Mouse (Mus musculus) T-helper 1 cell (primary cell): Measurements from ENCODE around the gene Cblb.

ENCODE experiments used
- in situ Hi-C: fragments of 300-600 bp; cut with MboI, MseI; formaldehyde crosslinking; loops from one replicate; pipeline ENCODE4 v1.15.1; 2025; ENCODE audit warnings: high pct_unique_total_duplicates

The Cblb gene

DNA sequence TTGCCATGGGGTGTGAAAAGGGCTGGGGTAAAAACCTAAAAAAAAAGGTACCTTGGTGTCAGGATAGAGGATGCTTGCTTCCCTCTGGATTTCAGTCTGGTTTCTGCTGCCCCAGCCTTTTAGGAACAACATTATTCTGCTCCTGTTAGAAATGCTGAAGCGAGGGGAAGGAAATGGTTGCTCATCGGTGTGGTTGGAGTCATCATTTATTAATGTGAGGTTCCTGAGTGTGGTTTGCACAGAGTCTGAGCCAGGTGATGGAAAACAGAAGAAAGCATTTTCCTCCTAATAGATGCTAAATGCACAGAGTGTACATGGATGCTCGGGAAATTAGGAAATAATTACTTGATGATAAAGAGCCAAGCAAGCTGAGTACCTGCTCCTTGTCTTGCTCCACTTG lies 5.3 kb downstream of the Cblb start:
- in situ Hi-C loops, result loop anchor here (10.0 kb wide), 1 partner anchor 331 kb away; no protein-coding TSS in a partner anchor

DNA sequence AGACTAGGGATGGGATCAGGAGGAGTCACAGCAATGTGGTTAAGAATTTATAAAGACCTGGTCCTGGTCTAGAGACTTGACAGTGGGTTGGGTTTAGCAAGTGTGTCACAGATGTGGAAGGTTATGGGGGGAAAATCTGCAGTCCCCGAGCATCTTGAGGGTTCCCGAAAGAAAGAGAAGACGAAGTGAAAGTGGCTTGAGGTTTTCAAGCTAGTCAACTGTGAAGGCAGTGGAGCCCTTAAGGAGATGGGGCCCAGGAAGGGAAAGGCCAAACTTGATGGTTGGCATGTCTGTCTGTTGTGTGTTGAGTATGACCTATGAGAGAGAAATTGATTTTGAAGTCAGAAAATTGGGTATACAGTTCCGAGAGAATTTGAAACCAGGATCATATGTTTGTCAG lies 7.3 kb downstream of the Cblb start:
- in situ Hi-C loops, result loop anchor here (10.0 kb wide), 1 partner anchor 333 kb away; no protein-coding TSS in a partner anchor

DNA sequence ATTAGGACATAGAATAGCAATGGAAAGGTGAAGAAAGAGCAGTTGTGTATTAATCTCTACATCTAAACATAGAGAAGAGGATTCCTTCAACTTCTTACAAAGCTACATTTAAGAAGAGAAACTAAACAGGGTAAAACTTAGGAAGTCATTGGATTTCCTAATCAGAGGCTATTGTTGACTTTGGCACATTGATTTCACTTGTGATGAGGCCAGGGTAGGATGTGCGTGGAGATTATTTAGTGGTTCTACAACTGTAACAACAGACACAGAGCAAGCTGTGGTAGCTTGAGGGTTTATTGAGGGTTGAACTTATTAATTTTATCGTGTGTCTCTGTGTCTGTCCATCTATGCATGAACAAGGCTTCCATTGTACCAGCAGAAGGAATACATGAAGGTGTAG lies 7.8 kb downstream of the Cblb start:
- in situ Hi-C loops, result loop anchor here (10.0 kb wide), 1 partner anchor 334 kb away; no protein-coding TSS in a partner anchor

DNA sequence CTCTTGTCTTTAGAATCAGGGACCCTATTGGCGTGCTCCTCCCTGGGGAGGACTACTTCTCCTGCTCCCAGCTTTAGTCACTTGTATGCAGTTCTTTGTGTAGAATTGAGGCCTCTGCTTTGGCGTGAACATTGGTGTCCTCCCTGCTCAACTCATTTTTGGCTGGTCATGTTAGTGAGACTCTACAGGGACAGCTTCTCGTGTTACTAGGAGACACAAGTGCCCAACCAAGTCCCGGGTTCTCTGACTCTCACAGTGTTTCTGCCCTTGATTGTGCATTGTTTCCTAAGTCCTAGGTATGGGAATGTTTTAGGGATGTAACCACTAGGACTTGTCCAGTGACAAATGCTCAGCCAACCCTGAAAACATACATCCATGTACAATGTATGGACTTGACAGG lies 9.9 kb downstream of the Cblb start:
- in situ Hi-C loops, result loop anchor here (10.0 kb wide), 1 partner anchor 114 kb away; no protein-coding TSS in a partner anchor

DNA sequence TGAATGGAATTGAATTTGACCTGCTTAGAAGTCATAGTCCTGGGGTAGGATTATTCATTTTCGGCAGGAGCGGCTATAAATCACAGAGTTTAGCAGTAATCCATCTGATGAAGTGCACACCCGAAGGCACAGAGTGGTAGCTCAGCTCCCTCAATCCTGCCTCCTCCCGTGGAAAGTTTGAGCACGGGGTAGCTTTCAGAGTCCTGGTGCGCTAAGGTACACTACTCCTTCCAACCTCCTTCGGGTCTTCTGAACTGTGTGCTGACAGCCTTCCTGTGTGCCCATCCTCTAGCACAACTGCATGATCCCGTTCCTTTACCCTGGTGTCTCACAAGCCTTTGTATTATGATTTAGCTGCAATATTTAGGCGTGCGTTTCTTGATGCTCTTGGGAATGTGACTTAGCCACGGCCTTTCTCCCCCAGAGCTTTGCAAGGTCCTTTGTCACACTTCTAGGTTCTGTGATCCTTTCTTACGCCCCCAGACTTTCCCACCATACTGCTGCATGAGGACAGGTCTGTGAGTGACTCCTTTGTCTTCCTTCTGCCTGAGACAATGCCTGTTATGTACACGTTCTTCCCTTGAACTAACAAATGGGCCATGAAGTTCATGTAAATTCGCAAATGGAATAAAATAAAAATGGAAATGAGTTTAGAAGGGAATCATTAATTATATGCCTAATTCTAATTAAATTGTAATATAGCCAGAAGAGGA lies 11.8 kb downstream of the Cblb start:
- in situ Hi-C loops, result loop anchor here (10.0 kb wide), 1 partner anchor 112 kb away; no protein-coding TSS in a partner anchor

DNA sequence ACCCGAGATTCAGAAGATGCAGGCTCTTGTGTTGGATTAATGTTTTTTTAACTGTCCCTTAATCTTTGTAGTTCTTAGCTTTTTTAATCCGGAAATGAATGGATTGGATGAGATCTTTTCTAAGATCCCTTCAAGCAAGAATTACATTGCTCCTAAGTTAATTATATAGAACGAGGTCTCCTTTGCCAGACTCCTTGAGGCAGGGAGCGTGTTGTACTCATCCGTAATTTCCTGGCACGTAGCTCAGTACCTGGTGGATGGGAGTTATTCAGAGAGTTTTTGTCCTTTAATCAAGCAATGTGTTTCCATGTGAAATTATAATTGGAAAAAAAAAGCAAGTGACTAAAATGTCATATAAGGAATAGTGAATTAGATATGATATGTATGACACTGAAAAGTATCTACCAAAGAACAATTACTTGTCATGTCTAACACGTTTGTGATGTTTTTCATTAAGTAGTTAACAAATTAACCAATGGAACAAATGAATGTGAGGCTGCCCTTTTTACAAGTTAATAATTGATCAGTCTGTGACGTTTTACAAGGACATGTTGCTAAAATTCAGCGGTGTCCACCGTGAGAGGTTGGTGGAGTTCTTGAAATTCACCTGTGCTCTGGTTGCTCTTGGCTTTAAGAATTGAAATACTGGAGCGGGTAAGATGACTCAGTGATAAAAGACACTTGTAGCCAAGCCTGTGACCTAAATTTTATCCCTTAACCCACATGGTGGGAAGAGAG lies 12.5 kb downstream of the Cblb start:
- in situ Hi-C loops, result loop anchor here (10.0 kb wide), 1 partner anchor 111 kb away; no protein-coding TSS in a partner anchor

DNA sequence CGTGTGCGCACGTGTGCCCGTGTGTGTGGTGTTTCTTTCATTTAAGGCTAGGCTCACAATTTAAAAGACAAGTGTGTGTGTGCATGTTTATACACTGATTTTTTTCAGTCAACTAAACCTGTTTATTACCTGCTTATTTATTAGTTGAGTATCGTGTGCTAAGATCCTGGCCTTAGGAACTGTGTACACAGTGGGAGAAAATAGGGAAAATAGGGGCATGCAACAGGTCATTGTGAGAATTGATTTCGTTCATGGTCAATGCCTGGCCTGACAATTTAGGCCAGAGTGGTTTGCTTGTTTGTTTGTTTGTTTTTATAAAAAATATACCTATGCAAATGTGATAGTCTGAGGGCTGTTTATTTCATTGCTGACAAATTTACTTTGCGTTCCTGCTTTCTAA lies 13.5 kb downstream of the Cblb start:
- in situ Hi-C loops, result loop anchor here (10.0 kb wide), 1 partner anchor 110 kb away; no protein-coding TSS in a partner anchor

DNA sequence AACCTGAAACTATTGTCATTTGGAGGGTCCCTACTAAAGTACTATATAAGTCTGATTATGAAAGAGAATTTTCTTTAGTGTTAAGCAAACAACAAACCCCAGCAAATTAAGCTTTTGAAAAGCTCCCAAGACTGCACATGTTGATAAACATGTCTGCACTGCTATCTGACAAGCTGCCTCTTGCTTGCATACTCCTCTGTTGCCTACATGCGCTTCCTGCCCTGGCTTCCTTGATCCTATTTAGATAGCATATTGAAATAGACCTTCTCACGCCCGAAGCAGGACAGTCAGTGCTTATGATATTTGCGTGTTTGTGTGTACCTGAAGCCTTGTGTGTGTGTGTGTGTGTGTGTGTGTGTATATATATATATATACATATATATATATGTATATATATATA lies 14.0 kb downstream of the Cblb start:
- in situ Hi-C loops, result loop anchor here (5.0 to 10.0 kb wide), 2 partner anchors 110 to 118 kb away; no protein-coding TSS in a partner anchor

DNA sequence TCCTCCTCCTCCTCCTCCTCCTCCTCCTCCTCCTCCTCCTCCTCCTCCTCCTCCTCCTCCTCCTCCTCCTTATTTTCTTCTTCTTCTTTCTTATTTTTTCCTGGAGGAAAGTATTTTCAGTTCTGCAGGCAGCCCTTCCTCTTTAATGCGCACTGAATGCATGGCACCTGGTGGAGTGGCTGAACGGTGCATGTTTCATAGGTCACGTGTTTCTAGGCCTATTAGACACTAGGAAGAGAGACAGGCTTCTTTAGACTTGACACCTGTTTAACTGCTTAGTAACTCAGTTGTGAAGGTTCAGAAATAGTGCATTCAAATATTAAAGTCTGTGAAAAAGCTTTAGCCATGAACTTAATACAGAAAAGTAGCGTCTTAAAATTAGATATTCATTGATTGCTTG lies 15.4 kb downstream of the Cblb start:
- in situ Hi-C loops, result loop anchor here (5.0 to 10.0 kb wide), 2 partner anchors 108 to 119 kb away; no protein-coding TSS in a partner anchor

DNA sequence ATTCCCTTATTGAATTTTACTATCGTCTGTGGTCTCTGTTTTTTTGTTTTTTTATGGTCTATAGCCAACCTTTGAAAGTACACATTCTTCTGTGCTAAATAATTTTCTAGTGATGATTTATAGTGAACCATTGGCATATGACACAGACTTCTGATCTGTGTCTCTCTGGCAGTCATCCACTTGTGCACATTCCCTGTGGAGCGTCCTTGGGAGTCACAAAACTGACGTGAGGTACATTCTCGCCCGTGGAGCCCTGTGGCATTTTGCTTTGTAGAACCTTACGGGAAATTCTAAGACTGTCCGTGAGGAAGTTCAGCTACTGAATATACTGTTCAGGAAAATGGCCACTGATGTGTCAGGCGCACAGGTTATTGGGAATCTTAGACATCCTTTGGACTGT lies 20.1 kb downstream of the Cblb start:
- in situ Hi-C loops, result no loop called here

DNA sequence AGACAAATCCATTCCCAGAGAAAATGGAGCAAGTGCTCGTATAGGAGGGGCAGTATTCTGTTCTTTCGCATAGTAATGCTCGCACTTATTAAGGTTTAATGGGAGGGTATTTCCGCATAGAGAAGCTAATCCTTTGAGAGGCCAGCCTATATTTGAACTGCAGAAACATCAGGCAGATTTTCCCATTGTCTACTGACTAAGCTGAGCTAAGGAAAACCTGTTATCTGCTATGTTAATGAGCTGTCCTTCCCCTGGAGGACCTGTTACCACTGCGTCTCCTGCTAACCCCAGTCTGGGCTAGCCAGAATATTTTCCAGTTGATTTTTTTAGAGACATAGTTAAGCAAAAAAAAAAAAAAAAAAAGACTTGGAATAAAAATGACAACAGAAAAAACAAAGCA lies 21.7 kb downstream of the Cblb start:
- in situ Hi-C loops, result no loop called here

DNA sequence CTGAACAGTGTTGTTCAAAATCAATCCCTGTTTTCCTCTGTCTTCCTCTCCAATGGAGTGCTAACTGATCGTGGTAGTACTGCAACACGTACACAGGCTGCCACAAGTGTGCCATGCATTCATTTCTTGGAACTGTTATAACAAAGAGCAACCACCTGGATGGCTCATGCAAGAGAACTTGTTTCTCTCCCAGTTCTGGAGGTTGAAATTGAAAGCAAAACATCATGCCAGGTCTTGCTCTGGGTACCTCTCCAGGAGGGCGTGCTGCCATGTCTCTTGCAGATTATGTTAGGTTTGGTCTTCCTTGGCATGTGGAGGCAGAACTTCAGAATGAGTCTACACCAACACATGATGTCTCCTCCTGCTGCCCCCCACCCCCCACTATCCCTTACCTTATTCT lies 24.2 kb downstream of the Cblb start:
- in situ Hi-C loops, result no loop called here

DNA sequence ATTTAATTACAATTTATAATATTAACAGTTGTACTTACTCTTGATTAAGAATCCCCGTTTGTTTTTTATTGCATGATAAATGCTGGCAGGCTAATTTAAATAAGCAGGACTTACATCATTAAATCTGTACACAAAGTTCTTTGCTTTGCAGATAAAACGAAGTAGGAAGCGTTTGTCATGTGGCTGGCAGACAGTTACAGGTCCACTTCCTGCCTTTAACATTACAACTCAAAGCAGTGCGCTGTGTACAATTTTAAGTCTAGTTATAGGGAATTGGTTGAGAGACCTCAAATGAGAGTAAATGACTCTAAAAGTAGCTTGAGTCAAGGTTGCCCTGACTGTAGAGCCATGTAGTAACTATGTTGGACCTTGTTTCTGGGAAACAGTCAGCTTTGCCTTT lies 25.1 kb downstream of the Cblb start:
- in situ Hi-C loops, result no loop called here

DNA sequence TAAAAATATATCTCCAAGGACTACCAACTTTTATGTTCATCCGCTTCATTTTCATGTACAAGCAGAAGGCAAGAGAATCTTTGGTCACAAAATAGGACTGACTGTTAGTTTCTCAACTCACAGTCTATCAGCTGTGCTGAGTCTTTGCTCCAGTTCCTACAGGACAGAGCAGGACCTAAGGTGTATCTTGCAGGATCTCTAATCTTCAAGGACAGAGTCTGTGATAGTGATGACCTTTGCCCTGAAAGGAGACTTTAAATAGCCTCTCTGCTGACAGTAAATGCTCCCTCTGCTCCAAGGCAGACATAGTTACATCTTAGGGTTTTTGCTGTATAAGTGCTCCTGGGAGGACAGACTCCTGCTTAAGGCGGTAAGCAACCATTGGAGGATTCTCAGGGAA lies 26.3 kb downstream of the Cblb start:
- in situ Hi-C loops, result no loop called here

DNA sequence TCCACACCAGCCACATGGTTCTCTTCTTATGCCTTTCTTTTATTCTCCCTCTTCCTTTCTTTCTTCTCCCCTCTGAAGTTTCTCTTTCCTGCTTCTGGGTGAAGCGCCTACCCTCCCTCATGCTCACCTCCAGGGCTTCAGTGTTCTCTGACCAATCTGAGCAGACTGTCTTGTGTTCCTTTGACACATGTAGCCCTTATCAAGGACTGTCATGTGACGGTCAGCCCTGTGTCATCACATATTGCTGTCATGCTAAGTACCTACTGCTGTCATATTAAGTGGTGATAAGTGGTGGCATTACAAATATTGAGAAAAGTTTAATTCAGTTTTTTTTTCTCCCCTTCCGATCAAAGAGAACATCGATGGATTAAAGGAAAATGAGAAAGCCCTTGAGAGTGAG lies 28.5 kb downstream of the Cblb start:
- in situ Hi-C loops, result no loop called here

DNA sequence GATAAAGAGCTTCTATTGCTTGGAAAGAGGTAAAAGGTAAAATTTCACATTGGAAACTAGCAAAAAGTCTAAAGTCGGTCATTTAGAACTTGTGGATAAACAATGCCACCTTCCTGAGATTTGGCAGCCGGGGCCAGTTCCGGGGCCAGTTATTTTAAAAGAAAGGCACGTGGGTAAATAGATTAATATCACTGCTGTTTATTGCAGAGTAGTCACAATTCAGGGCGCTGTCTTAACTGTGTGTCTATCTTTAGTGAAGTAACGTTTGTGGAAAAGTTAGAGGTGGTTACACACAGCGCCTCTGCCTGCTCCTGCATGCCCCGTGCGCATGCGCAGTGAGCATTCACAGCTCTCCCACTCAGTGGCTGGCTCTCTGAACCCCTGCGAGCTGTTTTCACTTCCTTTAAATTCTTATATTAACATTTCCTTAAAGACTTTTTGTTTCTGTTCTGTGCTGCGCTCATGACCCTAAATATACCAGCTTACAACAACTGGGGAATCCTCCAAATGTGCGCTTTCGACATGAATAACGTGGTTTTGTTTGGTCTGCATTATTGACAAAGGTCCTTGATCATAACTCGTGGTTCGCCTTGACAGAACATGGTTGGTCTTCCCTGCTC lies 29.2 kb downstream of the Cblb start:
- in situ Hi-C loops, result no loop called here

DNA sequence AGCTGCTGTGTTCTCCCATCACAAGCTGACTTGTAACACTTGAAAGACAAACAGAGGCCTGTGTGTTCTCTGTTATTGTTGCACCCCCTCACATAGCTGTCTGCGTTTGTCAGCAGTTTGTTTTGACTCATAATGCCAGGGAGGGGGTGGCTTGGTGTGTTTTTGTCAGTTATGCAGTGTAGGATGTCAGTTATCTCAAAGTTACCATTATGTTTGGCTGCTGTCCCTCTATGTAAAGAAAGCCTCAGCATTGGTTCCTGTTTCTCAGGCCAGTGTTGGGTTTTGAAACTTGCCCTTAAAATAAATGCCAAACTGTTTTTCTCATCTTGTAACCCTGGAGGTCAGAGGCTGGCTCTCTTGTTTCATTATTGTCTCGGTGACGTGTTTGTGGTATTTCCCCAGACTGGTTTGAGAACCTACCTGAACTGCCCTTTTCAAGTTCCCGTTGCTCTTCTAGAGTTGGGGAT lies 30.0 kb downstream of the Cblb start:
- in situ Hi-C loops, result no loop called here

DNA sequence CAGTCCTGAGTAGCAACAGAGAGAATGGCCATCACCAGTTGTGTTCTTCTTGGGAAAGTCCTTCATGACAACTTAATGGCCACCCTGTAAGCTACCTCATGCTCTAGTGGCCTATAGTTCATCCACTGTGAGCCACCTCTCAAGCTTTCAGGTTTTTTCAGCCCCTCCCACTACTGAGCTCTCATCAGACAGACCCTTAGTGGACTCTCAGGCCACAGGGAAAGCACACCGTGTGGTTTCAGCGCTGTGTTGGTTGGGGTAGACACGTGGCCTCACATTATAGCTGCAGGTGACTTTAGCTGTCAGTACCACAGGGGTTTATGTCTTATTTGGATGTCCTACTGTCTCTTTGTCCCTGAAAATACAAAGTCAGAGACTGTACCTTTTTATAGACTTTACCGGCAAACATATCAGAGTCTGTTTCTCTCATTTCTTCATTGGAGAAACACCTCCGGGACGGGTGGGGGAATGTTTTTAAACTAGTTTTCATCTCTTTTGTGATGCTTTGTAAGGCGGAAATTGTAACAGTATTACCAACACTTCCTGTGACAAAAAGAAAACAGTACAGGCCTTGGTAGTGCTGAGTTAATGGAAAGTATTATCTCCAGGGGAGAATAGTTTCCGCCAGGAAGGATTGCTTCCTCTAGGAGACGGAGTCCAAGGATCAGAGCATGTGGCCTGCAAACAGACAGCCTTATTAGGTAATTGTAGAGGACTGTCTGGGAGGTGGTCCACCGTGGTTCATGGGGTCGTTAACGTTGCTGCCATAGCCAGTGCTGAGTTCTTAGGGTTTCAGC lies 33.5 kb downstream of the Cblb start:
- in situ Hi-C loops, result no loop called here

DNA sequence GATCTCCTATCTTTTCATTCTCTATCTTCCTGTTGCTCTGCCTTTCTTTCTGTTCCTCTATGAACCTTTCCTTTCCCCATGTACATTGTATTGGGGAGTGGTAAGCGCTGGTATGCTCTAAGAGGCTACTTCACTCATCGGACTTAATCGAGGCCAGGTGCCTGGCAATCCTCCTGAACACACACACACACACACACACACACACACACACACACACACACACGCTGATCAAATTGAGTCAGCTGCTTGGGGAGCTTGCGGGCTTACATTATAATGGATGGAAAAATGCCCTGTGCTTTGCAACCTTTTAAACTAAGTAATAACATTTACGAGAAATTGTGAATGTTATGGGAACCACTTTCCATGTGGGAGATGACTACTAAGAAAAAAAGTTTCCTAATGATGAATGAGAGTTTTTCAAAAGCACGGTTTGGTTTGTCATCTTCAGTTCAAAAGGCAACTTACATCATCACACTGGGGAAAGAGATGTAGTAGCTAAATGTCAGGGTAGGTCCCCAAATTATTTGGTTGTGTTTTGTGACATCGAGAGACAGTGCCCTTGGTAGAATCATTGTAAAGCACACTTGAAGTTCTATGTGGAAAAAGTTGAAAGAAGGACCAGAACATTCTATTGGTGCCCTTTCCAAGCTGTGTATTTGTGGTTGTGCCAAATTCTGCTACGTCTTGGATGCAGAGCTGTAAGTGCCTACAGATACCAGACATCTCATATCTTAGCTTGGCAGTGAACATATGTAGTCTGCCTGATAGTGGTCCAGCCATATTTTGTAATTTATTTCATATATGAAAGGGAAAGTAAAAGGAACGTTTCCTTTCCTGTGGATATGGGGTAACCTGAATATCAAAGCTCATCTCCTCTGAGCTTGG lies 36.8 kb downstream of the Cblb start:
- in situ Hi-C loops, result no loop called here

DNA sequence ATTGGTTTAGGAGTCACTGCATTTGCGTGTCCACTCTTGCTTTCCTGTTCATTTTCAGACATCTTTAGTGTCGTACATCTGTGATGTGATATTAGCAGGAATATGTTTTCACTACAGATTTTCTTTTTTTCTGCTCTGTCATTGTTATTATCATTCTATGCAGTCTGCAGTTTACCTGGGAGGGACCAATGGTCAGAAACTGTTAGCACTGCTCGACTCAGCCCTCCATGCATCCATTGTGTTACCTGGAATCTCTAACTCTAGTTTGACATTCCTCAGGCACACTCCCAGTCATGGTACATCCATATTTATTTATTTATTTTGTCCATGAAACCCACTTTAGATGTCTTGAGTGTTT lies 37.5 kb downstream of the Cblb start:
- in situ Hi-C loops, result no loop called here
